Mouse (Mus musculus) lung, embryonic 16.5 days (tissue): ENCODE results near the gene Sh3bp5l. TPM values are rescaled to one million over a fixed set of nuclear protein-coding genes. Genes with fewer than 3 reads are reported as not detected.
"Not testable (repeated sequence)": the region's sequence is repeated elsewhere in the genome, so short reads cannot be mapped to it uniquely, and the experiment has no call there.

Experiments
- ATAC-seq: fragments of 200-750 bp; cut with Nextera tagmentation; 2 replicates; pipeline ENCODE4 v1.8.0; 2017; ENCODE audit warnings: low read depth, mild to moderate bottlenecking, moderate library complexity
- H3K27ac ChIP-seq: fragments of 300-500 bp; sonication (generic); 2 replicates; pipeline ENCODE4 v1.5.1; 2014; ENCODE audit warnings: mild to moderate bottlenecking, control low read depth, low read length
- H3K27me3 ChIP-seq: fragments of 300-500 bp; sonication (generic); 2 replicates; pipeline ENCODE4 v1.6.1; 2014; ENCODE audit warnings: low read depth, low read length, mixed read lengths; ENCODE audit not compliant: control insufficient read depth, insufficient read depth
- H3K36me3 ChIP-seq: fragments of 300-500 bp; sonication (generic); 2 replicates; pipeline ENCODE4 v1.6.1; 2014; ENCODE audit warnings: low read length; ENCODE audit not compliant: control insufficient read depth, insufficient read depth
- H3K4me1 ChIP-seq: fragments of 300-500 bp; sonication (generic); replicated peaks from 2 replicates; pipeline ENCODE4 v1.6.1; 2014; ENCODE audit warnings: low read length, mixed read lengths; ENCODE audit not compliant: control insufficient read depth, insufficient read depth
- H3K4me2 ChIP-seq: fragments of 300-500 bp; sonication (generic); 2 replicates; pipeline ENCODE4 v1.6.1; 2014; ENCODE audit warnings: low read depth, low read length, control low read depth
- H3K4me3 ChIP-seq: fragments of 300-500 bp; sonication (generic); 2 replicates; pipeline ENCODE4 v1.5.1; 2014; ENCODE audit warnings: mild to moderate bottlenecking, low read length, control low read depth
- H3K9ac ChIP-seq: fragments of 300-500 bp; sonication (generic); 2 replicates; pipeline ENCODE4 v1.6.1; 2014; ENCODE audit warnings: low read length, control low read depth
- H3K9me3 ChIP-seq: fragments of 300-500 bp; sonication (generic); 2 replicates; pipeline ENCODE4 v1.6.1; 2016; ENCODE audit warnings: low read length; ENCODE audit not compliant: control insufficient read depth
- WGBS: fragments of 180-500 bp; shearing (Covaris S2); extraction: QIAGEN DNeasy Blood & Tissue Kit; methylation state at CpG from one replicate; pipeline ENCODE4 v1.1.7; 2014; 5-methylcytosine and 5-hydroxymethylcytosine counted together
- polyA plus RNA-seq: library from polyadenylated mRNA; unstranded; fragments of >200 nt; fragmentation: Nextera tagmentation; extraction: Ambion mirVana; gene quantifications from 2 replicates; pipeline ENCODE4 v1.2.1, GENCODE M21; 2015

Sh3bp5l gene
- polyA plus RNA-seq, 1 experiment from 2014 or later, result 35.1 TPM

DNA sequence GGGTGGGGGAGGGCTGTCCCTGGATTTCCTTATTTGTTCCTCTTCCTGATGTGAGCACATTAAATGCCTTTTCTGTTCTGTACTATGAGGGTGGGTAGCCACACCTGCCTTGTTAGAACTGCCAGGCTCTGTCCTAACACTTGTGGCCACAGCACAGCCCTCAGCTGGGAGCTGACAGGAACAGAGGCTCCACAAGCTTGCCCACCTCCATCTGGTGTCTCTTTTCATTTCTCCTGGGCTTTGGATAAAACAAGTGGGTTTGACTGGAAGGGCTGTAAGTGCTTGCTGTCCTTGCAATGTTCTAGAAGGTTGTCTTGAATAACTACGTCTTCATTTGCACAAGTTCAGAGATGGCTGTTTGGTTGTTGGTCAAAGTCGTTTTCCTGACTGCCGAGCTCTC lies 24.4 kb downstream of the Sh3bp5l start:
- Histone ChIP-seq H3K4me1 (no peaks in the 10 kb centered on the region), H3K9ac (no peak overlapping the region), H3K27ac (no peak overlapping the region), H3K36me3 (no peaks in the 10 kb centered on the region), H3K4me3 (no peak overlapping the region), H3K9me3 (no peaks in the 10 kb centered on the region), H3K4me2 (no peak overlapping the region), H3K27me3 (no peaks in the 10 kb centered on the region)
- WGBS, result 56% methylated on average over 3 of the region's 3 CpGs
- no peak for ATAC-seq

DNA sequence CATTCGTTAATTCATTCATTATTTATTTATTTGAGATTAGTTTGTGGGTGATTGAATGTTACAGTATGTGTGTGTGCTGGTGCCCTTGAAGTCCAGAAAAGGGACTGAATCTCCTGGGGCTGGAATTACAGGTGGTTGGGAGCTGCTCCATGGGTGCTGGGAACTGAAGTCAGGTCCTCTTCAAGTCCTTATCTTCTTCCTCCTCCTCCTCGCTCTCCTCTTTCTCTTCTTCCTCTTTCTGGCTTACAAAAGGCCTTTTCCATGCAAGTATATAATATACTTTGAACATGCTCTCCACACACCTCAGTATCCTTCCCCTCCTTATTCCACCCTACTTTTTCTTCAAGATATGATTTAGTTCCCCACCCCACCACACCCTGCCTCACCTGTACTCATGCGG lies 26.5 kb downstream of the Sh3bp5l start:
- no peaks in the 10 kb centered on the region for H3K27me3 ChIP-seq
- ATAC-seq, result no peak
- H3K36me3 ChIP-seq, result no peaks in the 10 kb centered on the region
- no peaks in the 10 kb centered on the region for H3K9me3 ChIP-seq
- no peak overlapping the region for H3K4me2 ChIP-seq
- H3K27ac ChIP-seq, result no peak overlapping the region
- H3K9ac ChIP-seq, result no peak overlapping the region
- no peaks in the 10 kb centered on the region for H3K4me1 ChIP-seq
- no peak overlapping the region for H3K4me3 ChIP-seq
- 91% methylated on average over 3 of the region's 3 CpGs for WGBS

DNA sequence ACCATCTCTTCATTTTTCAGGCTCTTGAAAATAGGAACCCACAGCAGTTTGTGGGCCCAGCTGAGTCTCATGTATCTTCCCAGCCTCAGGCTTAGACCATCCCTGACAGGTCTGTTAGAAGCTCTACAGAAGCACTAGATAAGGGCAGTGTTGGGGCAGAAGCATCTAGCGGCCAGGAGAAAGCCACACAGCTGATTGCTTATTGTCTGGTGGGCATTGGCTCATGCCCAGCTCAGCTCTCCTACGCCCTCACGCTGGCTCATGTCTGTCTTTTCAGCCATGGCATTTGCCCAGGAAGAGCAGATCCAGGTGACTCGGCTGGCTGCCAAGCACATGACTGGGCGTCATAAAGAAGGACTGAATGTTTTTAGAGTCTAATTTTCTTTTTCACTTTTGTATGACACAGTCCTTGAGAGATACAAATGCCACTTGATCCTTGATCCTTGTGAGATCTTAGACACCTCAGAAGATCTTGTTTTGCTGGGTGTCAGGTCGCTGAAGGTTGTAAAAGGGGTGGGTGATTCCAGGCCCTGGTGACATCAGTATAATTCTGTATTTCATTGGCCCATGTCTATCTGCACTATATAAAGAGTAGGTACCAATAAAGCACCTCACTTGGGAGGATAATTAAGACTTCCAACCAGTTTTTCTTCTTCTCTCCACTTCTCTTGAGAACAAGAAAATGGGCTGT lies 27.5 kb downstream of the Sh3bp5l start:
- H3K4me2 ChIP-seq, result no peak overlapping the region
- no peak overlapping the region for H3K4me3 ChIP-seq
- no peak for ATAC-seq
- H3K27ac ChIP-seq, result no peak overlapping the region
- H3K9ac ChIP-seq, result no peak overlapping the region
- H3K4me1 ChIP-seq, result no peaks in the 10 kb centered on the region
- H3K9me3 ChIP-seq, result no peaks in the 10 kb centered on the region
- WGBS, result 78% methylated on average over 6 of the region's 6 CpGs
- H3K36me3 ChIP-seq, result no peaks in the 10 kb centered on the region
- H3K27me3 ChIP-seq, result no peaks in the 10 kb centered on the region

DNA sequence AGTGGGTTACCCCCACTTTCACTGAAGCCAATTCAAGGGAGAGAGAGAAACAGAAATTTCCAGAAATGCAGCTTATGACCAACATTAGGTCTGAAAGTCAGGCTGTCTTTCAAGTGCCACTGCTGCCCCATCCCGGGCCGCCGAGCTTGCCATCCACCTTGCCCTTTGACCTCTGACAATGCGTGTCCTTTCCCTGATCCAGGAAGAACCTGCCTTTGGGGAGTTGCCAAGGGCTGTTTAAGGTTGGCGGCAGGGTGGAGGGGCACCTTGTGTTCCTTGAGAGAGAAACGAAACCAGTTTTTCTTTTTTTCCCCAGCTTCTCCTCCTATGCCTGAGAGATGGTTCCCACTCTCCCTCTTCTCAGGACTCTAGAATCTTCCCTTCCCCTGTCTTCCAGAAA lies 32.0 kb downstream of the Sh3bp5l start:
- not testable (repeated sequence) for H3K27me3 ChIP-seq, H3K9ac ChIP-seq, H3K9me3 ChIP-seq, H3K4me1 ChIP-seq, H3K4me3 ChIP-seq, H3K4me2 ChIP-seq, ATAC-seq, H3K27ac ChIP-seq, H3K36me3 ChIP-seq
- WGBS, result no CpG with 5 or more reads among the region's 6 CpGs

DNA sequence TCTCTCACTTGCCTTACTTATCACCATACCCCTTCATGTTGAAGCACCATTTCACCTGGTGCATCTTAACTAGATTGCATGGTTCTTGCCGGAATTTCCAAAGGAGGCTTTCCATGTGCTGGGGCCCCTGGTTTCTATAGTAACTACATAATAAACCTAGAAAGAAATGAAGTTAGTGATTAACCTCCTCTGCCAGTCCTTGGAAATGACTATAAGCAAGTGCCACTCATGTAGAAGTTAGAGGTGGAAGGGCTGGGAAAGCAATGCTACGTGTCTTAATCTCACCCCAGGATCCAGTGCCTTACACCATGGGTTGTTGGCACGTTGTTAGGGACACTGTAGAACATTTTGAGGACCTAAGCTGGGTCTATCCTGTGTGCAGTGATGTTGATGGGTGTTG lies 33.9 kb downstream of the Sh3bp5l start:
- Histone ChIP-seq H3K9me3 (no peaks in the 10 kb centered on the region), H3K9ac (no peak overlapping the region), H3K4me3 (no peak overlapping the region), H3K27me3 (no peaks in the 10 kb centered on the region), H3K36me3 (no peaks in the 10 kb centered on the region), H3K4me2 (no peak overlapping the region), H3K4me1 (no peaks in the 10 kb centered on the region), H3K27ac (no peak overlapping the region)
- no peak; the same call in 1 of the 2 replicates for ATAC-seq
- WGBS, result 51% methylated on average over 3 of the region's 3 CpGs

DNA sequence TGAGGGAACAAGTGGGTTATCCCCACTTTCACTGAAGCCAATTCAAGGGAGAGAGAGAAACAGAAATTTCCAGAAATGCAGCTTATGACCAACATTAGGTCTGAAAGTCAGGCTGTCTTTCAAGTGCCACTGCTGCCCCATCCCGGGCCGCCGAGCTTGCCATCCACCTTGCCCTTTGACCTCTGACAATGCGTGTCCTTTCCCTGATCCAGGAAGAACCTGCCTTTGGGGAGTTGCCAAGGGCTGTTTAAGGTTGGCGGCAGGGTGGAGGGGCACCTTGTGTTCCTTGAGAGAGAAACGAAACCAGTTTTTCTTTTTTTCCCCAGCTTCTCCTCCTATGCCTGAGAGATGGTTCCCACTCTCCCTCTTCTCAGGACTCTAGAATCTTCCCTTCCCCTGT lies 35.7 kb downstream of the Sh3bp5l start:
- not testable (repeated sequence) for ATAC-seq, H3K4me1 ChIP-seq, H3K27me3 ChIP-seq, H3K4me3 ChIP-seq, H3K4me2 ChIP-seq, H3K9me3 ChIP-seq, H3K9ac ChIP-seq, H3K27ac ChIP-seq, H3K36me3 ChIP-seq
- WGBS, result no CpG with 5 or more reads among the region's 6 CpGs

DNA sequence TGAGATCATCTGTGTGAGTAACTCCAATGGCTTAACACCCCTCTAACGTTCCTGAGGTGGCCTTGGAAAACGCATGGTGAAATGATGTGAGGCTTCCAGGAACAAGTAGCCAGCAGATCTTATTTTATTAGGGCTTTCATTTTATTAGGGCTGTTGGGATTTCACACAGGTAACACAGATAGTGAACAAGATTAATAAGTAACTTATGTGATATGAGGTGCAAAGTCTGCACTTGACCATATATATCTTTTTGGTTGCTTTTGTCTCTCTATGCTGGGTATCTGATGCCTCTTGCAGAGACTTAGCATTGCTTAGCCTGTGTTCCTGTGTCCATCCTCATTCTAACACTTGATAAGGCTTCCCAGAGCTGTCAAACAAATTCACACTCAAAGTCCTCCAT lies 46.7 kb downstream of the Sh3bp5l start:
- no peak for ATAC-seq

DNA sequence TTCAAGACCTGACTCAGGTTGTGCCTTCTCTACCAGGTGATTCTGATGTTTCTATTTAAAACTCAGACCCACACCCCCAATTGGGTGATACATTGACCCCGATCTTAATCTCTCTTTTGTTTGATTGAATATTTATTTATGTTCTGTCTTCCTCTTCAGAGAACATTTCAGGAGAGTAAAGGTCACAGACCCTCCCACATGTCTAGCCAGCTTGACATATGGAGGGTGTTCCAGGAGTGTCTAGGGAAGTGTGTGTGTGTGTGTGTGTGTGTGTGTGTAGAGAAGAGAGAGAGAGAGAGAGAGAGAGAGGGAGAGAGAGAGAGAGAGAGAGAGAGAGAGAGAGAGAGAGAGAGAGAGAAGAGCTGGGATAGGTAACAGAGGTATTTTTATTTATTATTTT lies 47.2 kb downstream of the Sh3bp5l start:
- Histone ChIP-seq H3K27me3 (no peaks in the 10 kb centered on the region), H3K9ac (no peak overlapping the region), H3K9me3 (no peaks in the 10 kb centered on the region), H3K36me3 (no peaks in the 10 kb centered on the region), H3K4me2 (no peak overlapping the region), H3K4me3 (no peak overlapping the region), H3K27ac (no peak overlapping the region), H3K4me1 (no peaks in the 10 kb centered on the region)
- ATAC-seq, result no peak
- 11% methylated on average over 1 of the region's 1 CpGs for WGBS

More for the DNA sequence above, 46.7 kb downstream of the Sh3bp5l start:
- Histone ChIP-seq H3K36me3 (no peaks in the 10 kb centered on the region), H3K9ac (no peak overlapping the region), H3K4me3 (no peak overlapping the region), H3K27ac (no peak overlapping the region), H3K9me3 (no peaks in the 10 kb centered on the region), H3K4me1 (no peaks in the 10 kb centered on the region), H3K27me3 (no peaks in the 10 kb centered on the region), H3K4me2 (no peak overlapping the region)
- WGBS, result 50% methylated on average over 2 of the region's 2 CpGs

DNA sequence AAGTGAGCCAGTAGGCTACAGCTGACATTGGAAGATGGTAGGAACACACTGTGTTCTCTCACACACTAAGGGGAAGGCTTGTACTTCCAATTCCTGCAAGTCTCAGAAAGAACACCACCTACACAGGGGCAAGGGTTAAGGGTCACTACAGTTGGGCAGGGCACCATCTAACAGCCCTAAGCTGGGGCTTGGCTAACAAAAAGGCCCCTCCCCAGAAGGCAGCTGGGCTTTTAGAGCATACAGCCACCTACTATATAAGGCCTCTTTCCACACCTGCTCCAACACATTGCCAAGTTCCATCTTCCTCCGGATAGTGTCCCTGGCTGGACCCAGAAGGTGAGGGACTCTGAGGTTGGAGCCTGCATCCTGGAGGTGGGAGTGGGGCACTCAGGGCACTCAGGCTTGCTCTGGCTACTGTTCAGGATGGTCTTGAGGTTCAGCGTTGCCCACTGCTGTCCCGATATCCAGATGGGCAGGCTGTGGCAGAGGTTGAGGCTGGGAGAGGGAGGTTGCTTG lies 48.3 kb downstream of the Sh3bp5l start, which contains the start of gene Lypd8:
Lypd8 (plus strand) TSS at position 281 of the 516 bp plus-strand sequence.
- no peak for ATAC-seq
- Histone ChIP-seq H3K36me3 (no peaks in the 10 kb centered on the region), H3K9ac (no peak within 1 kb of the TSS), H3K27ac (no peak within 1 kb of the TSS), H3K4me3 (no peak within 1 kb of the TSS), H3K4me1 (no peaks in the 10 kb centered on the region), H3K27me3 (no peaks in the 10 kb centered on the region), H3K9me3 (no peaks in the 10 kb centered on the region), H3K4me2 (no peak within 1 kb of the TSS)
- WGBS, result 95% methylated on average over 3 of the region's 3 CpGs
